Mouse (Mus musculus) heart, embryonic 15.5 days (tissue): ENCODE measurements around the gene Zfp992. TPM values are rescaled to one million over a fixed set of nuclear protein-coding genes. Genes with fewer than 3 reads are reported as not detected.
"Not testable (repeated sequence)": the region's sequence is repeated elsewhere in the genome, so short reads cannot be mapped to it uniquely, and the experiment has no call there.

ENCODE experiments used
- ATAC-seq: fragments of 200-750 bp; cut with Nextera tagmentation; replicated peaks from 2 replicates; pipeline ENCODE4 v1.8.0; 2017; ENCODE audit warnings: low read depth, moderate TSS enrichment; ENCODE audit not compliant: insufficient number of reproducible peaks, insufficient read depth, low FRiP score
- H3K27ac ChIP-seq: fragments of 300-500 bp; sonication (generic); 2 replicates; pipeline ENCODE4 v1.5.1; 2015; ENCODE audit warnings: mild to moderate bottlenecking, inconsistent platforms
- H3K27me3 ChIP-seq: fragments of 300-500 bp; sonication (generic); 2 replicates; pipeline ENCODE4 v1.6.1; 2015; ENCODE audit warnings: inconsistent platforms
- H3K36me3 ChIP-seq: fragments of 300-500 bp; sonication (generic); 2 replicates; pipeline ENCODE4 v1.6.1; 2015; ENCODE audit warnings: mild to moderate bottlenecking, inconsistent platforms
- H3K4me1 ChIP-seq: fragments of 300-500 bp; sonication (generic); replicated peaks from 2 replicates; pipeline ENCODE4 v1.6.1; 2015; ENCODE audit warnings: inconsistent platforms
- H3K4me2 ChIP-seq: fragments of 300-500 bp; sonication (generic); 2 replicates; pipeline ENCODE4 v1.6.1; 2015; ENCODE audit warnings: inconsistent platforms, mild to moderate bottlenecking, moderate library complexity
- H3K4me3 ChIP-seq: fragments of 300-500 bp; sonication (generic); 2 replicates; pipeline ENCODE4 v1.5.1; 2015; ENCODE audit warnings: mild to moderate bottlenecking, inconsistent platforms
- H3K9ac ChIP-seq: fragments of 300-500 bp; sonication (generic); 2 replicates; pipeline ENCODE4 v1.6.1; 2015; ENCODE audit warnings: mild to moderate bottlenecking, inconsistent platforms
- H3K9me3 ChIP-seq: fragments of 300-500 bp; sonication (generic); replicated peaks from 2 replicates; pipeline ENCODE4 v1.6.1; 2016; ENCODE audit warnings: inconsistent platforms
- WGBS: fragments of 180-500 bp; shearing (Covaris S2); methylation state at CpG from one replicate; pipeline ENCODE4 v1.1.7; 2015; ENCODE audit warnings: mixed read lengths; 5-methylcytosine and 5-hydroxymethylcytosine counted together
- polyA plus RNA-seq: library from polyadenylated mRNA; unstranded; fragments of >200 nt; fragmentation: Nextera tagmentation; extraction: Ambion mirVana; gene quantifications from 2 replicates; pipeline ENCODE4 v1.2.1, GENCODE M21; 2015

Zfp992 gene
- polyA plus RNA-seq, 1 experiment from 2014 or later: 2.5 TPM

- Histone ChIP-seq H3K4me2 (no peak overlapping the region), H3K9me3 (peaks cover 39% of the 10 kb centered on the region), H3K27ac (no peak overlapping the region), H3K4me1 (no peaks in the 10 kb centered on the region), H3K36me3 (peaks cover 3% of the 10 kb centered on the region; the same call in 1 of the 2 replicates), H3K4me3 (no peak overlapping the region), H3K9ac (no peak overlapping the region), H3K27me3 (no peaks in the 10 kb centered on the region)
- WGBS: 38% methylated on average over 2 of the region's 2 CpGs
- ATAC-seq: peak; percentile 17
Measured at GRCm38 (mm10) chr4:146454896-146455295, 6.1 kb downstream of the Zfp992 start.

GRCm38 (mm10) chr4:146455321-146455721, 6.5 kb downstream of the Zfp992 start:
- Histone ChIP-seq H3K4me2 (no peak overlapping the region), H3K9me3 (peaks cover 39% of the 10 kb centered on the region), H3K27me3 (no peaks in the 10 kb centered on the region), H3K27ac (no peak overlapping the region), H3K4me1 (no peaks in the 10 kb centered on the region), H3K9ac (no peak overlapping the region), H3K36me3 (peaks cover 3% of the 10 kb centered on the region; the same call in 1 of the 2 replicates), H3K4me3 (no peak overlapping the region)
- ATAC-seq: peak; percentile 36
- WGBS: 87% methylated on average over 7 of the region's 7 CpGs

- 69% methylated on average over 4 of the region's 4 CpGs for WGBS
- ATAC-seq: no peak
- H3K27me3 ChIP-seq: no peaks in the 10 kb centered on the region
- H3K9me3 ChIP-seq: peaks cover 42% of the 10 kb centered on the region
- H3K9ac ChIP-seq: no peak overlapping the region
- no peak overlapping the region for H3K4me3 ChIP-seq
- no peak overlapping the region for H3K4me2 ChIP-seq
- H3K4me1 ChIP-seq: no peaks in the 10 kb centered on the region
- no peak overlapping the region for H3K27ac ChIP-seq
- peaks cover 3% of the 10 kb centered on the region; the same call in 1 of the 2 replicates for H3K36me3 ChIP-seq
Measured at GRCm38 (mm10) chr4:146456061-146456726, 7.4 kb downstream of the Zfp992 start.

GRCm38 (mm10) chr4:146457126-146457525, 8.3 kb downstream of the Zfp992 start:
- Histone ChIP-seq H3K36me3 (peaks cover 3% of the 10 kb centered on the region; the same call in 1 of the 2 replicates), H3K9ac (no peak overlapping the region), H3K4me3 (no peak overlapping the region), H3K4me1 (no peaks in the 10 kb centered on the region), H3K27ac (no peak overlapping the region), H3K4me2 (no peak overlapping the region), H3K9me3 (peaks cover 42% of the 10 kb centered on the region), H3K27me3 (no peaks in the 10 kb centered on the region)
- ATAC-seq: no peak
- 60% methylated on average over 2 of the region's 2 CpGs for WGBS

GRCm38 (mm10) chr4:146457720-146458119, 8.9 kb downstream of the Zfp992 start:
- Histone ChIP-seq H3K27ac (no peak overlapping the region), H3K4me1 (no peaks in the 10 kb centered on the region), H3K9ac (no peak overlapping the region), H3K4me2 (no peak overlapping the region), H3K9me3 (peaks cover 42% of the 10 kb centered on the region), H3K4me3 (no peak overlapping the region), H3K27me3 (no peaks in the 10 kb centered on the region), H3K36me3 (peaks cover 3% of the 10 kb centered on the region; the same call in 1 of the 2 replicates)
- 0 out of 2 replicates have a peak, but pooled peaks have one; percentile 14 for ATAC-seq
- 73% methylated on average over 1 of the region's 1 CpGs for WGBS

- not testable (repeated sequence) for H3K36me3 ChIP-seq, H3K4me2 ChIP-seq, H3K4me3 ChIP-seq, H3K27ac ChIP-seq, H3K27me3 ChIP-seq, H3K4me1 ChIP-seq, ATAC-seq, H3K9ac ChIP-seq
- WGBS: 76% methylated on average over 5 of the region's 5 CpGs
- H3K9me3 ChIP-seq: peaks cover 32% of the 10 kb centered on the region
Measured at GRCm38 (mm10) chr4:146459822-146460221, 11.0 kb downstream of the Zfp992 start.

- H3K4me2 ChIP-seq, H3K9ac ChIP-seq, H3K27ac ChIP-seq, H3K4me3 ChIP-seq, H3K27me3 ChIP-seq, H3K4me1 ChIP-seq: not testable (repeated sequence)
- WGBS: 75% methylated on average over 5 of the region's 5 CpGs
- 0 out of 2 replicates have a peak, but pooled peaks have one; percentile 18 for ATAC-seq
- H3K36me3 ChIP-seq: peaks cover 13% of the 10 kb centered on the region; the same call in 1 of the 2 replicates
- H3K9me3 ChIP-seq: peaks cover 29% of the 10 kb centered on the region
Measured at GRCm38 (mm10) chr4:146460685-146461084, 11.9 kb downstream of the Zfp992 start.

- not testable (repeated sequence) for H3K4me2 ChIP-seq, H3K36me3 ChIP-seq, H3K9me3 ChIP-seq, ATAC-seq, H3K9ac ChIP-seq, H3K4me3 ChIP-seq, H3K27me3 ChIP-seq, H3K4me1 ChIP-seq, H3K27ac ChIP-seq
- 83% methylated on average over 18 of the region's 19 CpGs for WGBS
Measured at GRCm38 (mm10) chr4:146463649-146464351, 15.0 kb downstream of the Zfp992 start.

GRCm38 (mm10) chr4:146469984-146470383, 21.2 kb downstream of the Zfp992 start:
- not testable (repeated sequence) for H3K4me3 ChIP-seq, H3K27ac ChIP-seq, ATAC-seq, H3K27me3 ChIP-seq, H3K9ac ChIP-seq, H3K4me2 ChIP-seq, H3K4me1 ChIP-seq, H3K36me3 ChIP-seq
- 90% methylated on average over 10 of the region's 12 CpGs for WGBS
- peaks cover 13% of the 10 kb centered on the region for H3K9me3 ChIP-seq

- ATAC-seq: peak; percentile 21; the same call in 1 of the 2 replicates
- H3K4me2 ChIP-seq, H3K27me3 ChIP-seq, H3K36me3 ChIP-seq, H3K27ac ChIP-seq, H3K9ac ChIP-seq, H3K4me1 ChIP-seq, H3K4me3 ChIP-seq: not testable (repeated sequence)
- WGBS: no CpG with 5 or more reads among the region's 1 CpGs
- peaks cover 34% of the 10 kb centered on the region for H3K9me3 ChIP-seq
Measured at GRCm38 (mm10) chr4:146474181-146474580, 25.4 kb downstream of the Zfp992 start.

- not testable (repeated sequence) for H3K36me3 ChIP-seq, H3K9ac ChIP-seq, H3K27ac ChIP-seq, H3K4me2 ChIP-seq, H3K4me3 ChIP-seq, H3K4me1 ChIP-seq, H3K27me3 ChIP-seq
- whole genome bisulfite sequencing: 47% methylated on average over 77 of the region's 94 CpGs
- H3K9me3 ChIP-seq: peaks cover 32% of the 10 kb centered on the region
- ATAC-seq: peak; percentile 80
Measured at GRCm38 (mm10) chr4:146474716-146475676, 26.2 kb downstream of the Zfp992 start.
